8 mouse cellular contexts compared by ENCODE assay signal in the genomic region with DNA sequence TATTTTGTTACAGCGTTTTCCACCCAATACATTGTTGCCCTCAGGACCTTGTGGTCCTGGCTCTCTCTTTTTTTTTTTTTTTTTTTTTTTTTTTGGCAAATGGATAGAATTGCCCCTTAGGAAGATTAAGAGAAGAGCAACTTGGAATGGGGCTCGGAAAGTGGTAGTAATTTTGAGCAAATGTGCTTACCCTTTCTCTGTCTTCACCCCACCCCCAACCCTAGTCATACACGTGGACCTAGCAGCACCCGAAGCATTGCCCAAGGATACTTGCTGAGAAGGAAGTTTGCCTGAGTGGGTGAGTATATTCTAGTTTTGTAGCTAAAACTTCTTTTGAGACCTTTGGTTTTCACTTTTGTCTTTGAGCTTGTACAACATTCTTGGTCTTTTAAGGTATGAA. TPM values are rescaled to one million over a fixed set of nuclear protein-coding genes. Genes with fewer than 3 reads are reported as not detected.
DNase-seq lines count a peak whose midpoint lies in the region; ATAC-seq and TF ChIP-seq lines count a peak whose summit lies in the region.

No protein-coding gene starts in this region.

- peak overlapping the region; percentile 83 for H3K4me2 ChIP-seq in liver, embryonic 11.5 days

- H3K27me3 ChIP-seq in heart, embryonic 10.5 days (ENCODE audit: insufficient read depth, poor library complexity, severe bottlenecking) = no peaks in the 10 kb centered on the region
- H3K27me3 ChIP-seq in E14TG2a.4 (ENCODE audit: insufficient read depth, low read length) = peaks cover 4% of the 10 kb centered on the region
- H3K27me3 ChIP-seq in forebrain, embryonic 10.5 days (ENCODE audit: poor library complexity, severe bottlenecking) = peaks cover 12% of the 10 kb centered on the region
- H3K27me3 ChIP-seq in liver, embryonic 11.5 days (replicated peaks; ENCODE audit: control insufficient read depth, insufficient read depth, low read length) = no peaks in the 10 kb centered on the region
- no peaks in the 10 kb centered on the region for H3K27me3 ChIP-seq in splenic B cell, adult 2 months (ENCODE audit: control insufficient read depth, insufficient read depth, low read length, poor library complexity, severe bottlenecking)

- DNase-seq in heart, embryonic 10.5 days (ENCODE audit: low spot score) = no peak
- DNase-seq in heart, postnatal 14 days = no peak
- no peak for DNase-seq in forebrain, embryonic 10.5 days (ENCODE audit: extremely low spot score, low spot score)
- no peak for DNase-seq in liver, embryonic 11.5 days (ENCODE audit: low spot score)
- peak; percentile 13 for DNase-seq in splenic B cell, adult 2 months (ENCODE audit: low read depth, low spot score)
- no peak for DNase-seq in layer of hippocampus, adult 9-10 months (ENCODE audit: low spot score)
- DNase-seq in frontal cortex, postnatal 36 days (ENCODE audit: low spot score in 2 of 2) = no peak

- H3K4me1 ChIP-seq in heart, embryonic 10.5 days = peaks cover 8% of the 10 kb centered on the region
- H3K4me1 ChIP-seq in E14TG2a.4 (replicated peaks; ENCODE audit: low read depth, low read length) = peaks cover 39% of the 10 kb centered on the region
- peaks cover 33% of the 10 kb centered on the region for H3K4me1 ChIP-seq in forebrain, embryonic 10.5 days
- H3K4me1 ChIP-seq in liver, embryonic 11.5 days (replicated peaks; ENCODE audit: control insufficient read depth, insufficient read depth, low read length) = peaks cover 19% of the 10 kb centered on the region

- 0% methylated on average over 4 of the region's 4 CpGs for WGBS in heart, embryonic 10.5 days
- WGBS in forebrain, embryonic 10.5 days = 1% methylated on average over 4 of the region's 4 CpGs
- 0% methylated on average over 4 of the region's 4 CpGs for WGBS in liver, embryonic 11.5 days

- peak overlapping the region; percentile 99 for H3K9ac ChIP-seq in liver, embryonic 11.5 days (ENCODE audit: low read depth, low read length)

- H3K9me3 ChIP-seq in heart, embryonic 10.5 days = no peaks in the 10 kb centered on the region
- H3K9me3 ChIP-seq in E14TG2a.4 (ENCODE audit: low read length) = no peaks in the 10 kb centered on the region
- no peaks in the 10 kb centered on the region for H3K9me3 ChIP-seq in forebrain, embryonic 10.5 days
- no peaks in the 10 kb centered on the region for H3K9me3 ChIP-seq in liver, embryonic 11.5 days (ENCODE audit: control insufficient read depth, low read length)

- no peak for ATAC-seq in liver, embryonic 11.5 days (replicated peaks; ENCODE audit: low FRiP score)

- no peak for TF ChIP-seq CTCF in E14TG2a.4 (conservative IDR thresholded peaks at IDR 0.05; ENCODE audit: low read length)

- intact Hi-C loops in heart, postnatal 14 days (cut with DNase I) = loop anchor here (2.0 kb wide), 1 partner anchor 188 kb away; no protein-coding TSS in a partner anchor

- peak overlapping the region; percentile 95 for H3K4me3 ChIP-seq in heart, embryonic 10.5 days
- peak overlapping the region; percentile 84 for H3K4me3 ChIP-seq in E14TG2a.4 (replicated peaks; ENCODE audit: low read length)
- peak overlapping the region; percentile 89 for H3K4me3 ChIP-seq in forebrain, embryonic 10.5 days
- H3K4me3 ChIP-seq in liver, embryonic 11.5 days (ENCODE audit: low read depth, low read length) = peak overlapping the region; percentile 97

- peaks cover 47% of the 10 kb centered on the region for H3K36me3 ChIP-seq in heart, embryonic 10.5 days
- peaks cover 53% of the 10 kb centered on the region for H3K36me3 ChIP-seq in E14TG2a.4 (ENCODE audit: insufficient read depth, low read length)
- peaks cover 50% of the 10 kb centered on the region for H3K36me3 ChIP-seq in forebrain, embryonic 10.5 days (replicated peaks)
- peaks cover 34% of the 10 kb centered on the region for H3K36me3 ChIP-seq in liver, embryonic 11.5 days (ENCODE audit: control insufficient read depth, insufficient read depth, low read length)
- peaks cover 2% of the 10 kb centered on the region; the same call in 1 of the 2 replicates for H3K36me3 ChIP-seq in splenic B cell, adult 2 months (ENCODE audit: control insufficient read depth, insufficient read depth, low read length, poor library complexity, severe bottlenecking)

- peak overlapping the region; percentile 99 for H3K27ac ChIP-seq in heart, embryonic 10.5 days
- peak overlapping the region; percentile 100 for H3K27ac ChIP-seq in forebrain, embryonic 10.5 days
- peak overlapping the region; percentile 98 for H3K27ac ChIP-seq in liver, embryonic 11.5 days (ENCODE audit: low read depth, low read length)

RNA-seq across cellular contexts. Expression of gene Gpc5, which starts 49.4 kb away (rescaled TPM):
- polyA plus RNA-seq in heart, embryonic 10.5 days (2016; fragmentation: Nextera tagmentation; extraction: Ambion mirVana) = 0.50 and 0.63 TPM in 2 replicates
- not detected for total RNA-seq in heart, postnatal 14 days (2021)
- 0.81 and 0.85 TPM in 2 replicates for polyA plus RNA-seq in forebrain, embryonic 10.5 days (2016; fragmentation: Nextera tagmentation; extraction: Ambion mirVana)
- polyA plus RNA-seq in liver, embryonic 11.5 days (2014; fragmentation: Nextera tagmentation; extraction: Ambion mirVana) = 0.12 TPM in 1 of 2 replicates, not detected in the other
